Mouse (Mus musculus) hindbrain, embryonic 10.5 days (tissue): ENCODE measurements at regions not wholly inside any gene's neighbourhood (a gene's known extent, or its start where the extent isn't known, plus 50 kb on each side); places are given as distances from the start of the nearest gene placed in this dataset.

Experiments
- DNase-seq: peaks from one replicate; pipeline ENCODE4 v3.0.0-alpha.2; 2017; ENCODE audit warnings: low spot score
- H3K27ac ChIP-seq: fragments of 300-500 bp; sonication (generic); 2 replicates; pipeline ENCODE4 v1.5.1; 2016; ENCODE audit warnings: mild to moderate bottlenecking, moderate library complexity
- H3K27me3 ChIP-seq: fragments of 300-500 bp; sonication (generic); 2 replicates; pipeline ENCODE4 v1.6.1; 2016; ENCODE audit warnings: mild to moderate bottlenecking; ENCODE audit not compliant: poor library complexity, insufficient read depth, severe bottlenecking
- H3K36me3 ChIP-seq: fragments of 300-500 bp; sonication (generic); 2 replicates; pipeline ENCODE4 v1.6.1; 2016; ENCODE audit warnings: mild to moderate bottlenecking, moderate library complexity
- H3K4me1 ChIP-seq: fragments of 300-500 bp; sonication (generic); replicated peaks from 2 replicates; pipeline ENCODE4 v1.6.1; 2016; ENCODE audit warnings: mild to moderate bottlenecking
- H3K4me3 ChIP-seq: fragments of 300-500 bp; sonication (generic); 2 replicates; pipeline ENCODE4 v1.5.1; 2016; ENCODE audit warnings: mild to moderate bottlenecking, moderate library complexity
- H3K9me3 ChIP-seq: fragments of 300-500 bp; sonication (generic); 2 replicates; pipeline ENCODE4 v1.6.1; 2016; ENCODE audit warnings: mild to moderate bottlenecking, moderate library complexity
- WGBS: fragments of 180-500 bp; shearing (Covaris S2); methylation state at CpG from one replicate; pipeline ENCODE4 v1.1.7; 2016; 5-methylcytosine and 5-hydroxymethylcytosine counted together

DNA sequence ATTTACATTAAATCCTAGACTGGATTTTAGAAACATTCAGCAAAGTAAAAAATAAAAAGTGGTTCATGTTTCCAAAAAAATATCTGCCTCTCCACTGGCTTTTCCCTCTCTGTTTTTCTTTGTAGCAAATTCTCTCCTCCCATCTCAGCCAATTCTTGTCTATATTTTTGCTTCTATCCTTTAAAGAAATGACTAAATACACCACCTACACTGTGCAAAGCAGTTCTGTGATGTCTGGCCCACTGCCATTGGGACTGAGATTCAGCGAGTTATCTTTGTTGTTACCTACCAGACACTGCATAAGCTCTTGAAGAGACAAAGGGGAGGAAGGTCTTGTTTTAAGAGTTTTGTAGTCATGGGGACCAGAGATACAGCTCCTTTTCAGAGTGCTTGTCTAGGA lies 835.8 kb upstream of the Klhl29 start:
- no peaks in the 10 kb centered on the region for H3K36me3 ChIP-seq
- H3K4me1 ChIP-seq = no peaks in the 10 kb centered on the region
- no peaks in the 10 kb centered on the region for H3K27me3 ChIP-seq
- DNase-seq = no peak
- WGBS = 57% methylated on average over 1 of the region's 1 CpGs
- no peak overlapping the region for H3K4me3 ChIP-seq
- no peak overlapping the region for H3K27ac ChIP-seq
- H3K9me3 ChIP-seq = no peaks in the 10 kb centered on the region

DNA sequence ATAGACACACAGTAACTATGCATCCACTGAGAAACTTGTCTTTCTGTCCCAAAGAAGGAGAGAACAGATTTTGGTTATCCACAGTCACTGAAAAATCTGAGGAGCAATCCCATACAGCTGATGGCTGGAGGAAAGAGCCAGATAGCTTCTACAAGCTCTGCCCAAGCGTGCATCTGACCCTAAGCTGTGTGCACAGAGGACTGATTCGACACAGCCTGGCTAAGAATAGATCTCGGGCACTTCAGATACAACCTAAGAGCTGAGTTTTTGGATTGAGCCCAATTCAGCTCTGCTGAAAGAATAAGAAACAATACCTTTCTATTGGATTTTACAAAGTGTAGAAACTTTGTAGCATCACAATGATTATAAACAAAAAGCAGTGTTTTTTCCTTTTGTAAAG lies 813.8 kb upstream of the Klhl29 start:
- no peak overlapping the region for H3K4me3 ChIP-seq
- WGBS = 80% methylated on average over 3 of the region's 3 CpGs
- no peaks in the 10 kb centered on the region for H3K27me3 ChIP-seq
- no peaks in the 10 kb centered on the region for H3K36me3 ChIP-seq
- H3K4me1 ChIP-seq = no peaks in the 10 kb centered on the region
- no peaks in the 10 kb centered on the region for H3K9me3 ChIP-seq
- DNase-seq = no peak
- H3K27ac ChIP-seq = no peak overlapping the region

DNA sequence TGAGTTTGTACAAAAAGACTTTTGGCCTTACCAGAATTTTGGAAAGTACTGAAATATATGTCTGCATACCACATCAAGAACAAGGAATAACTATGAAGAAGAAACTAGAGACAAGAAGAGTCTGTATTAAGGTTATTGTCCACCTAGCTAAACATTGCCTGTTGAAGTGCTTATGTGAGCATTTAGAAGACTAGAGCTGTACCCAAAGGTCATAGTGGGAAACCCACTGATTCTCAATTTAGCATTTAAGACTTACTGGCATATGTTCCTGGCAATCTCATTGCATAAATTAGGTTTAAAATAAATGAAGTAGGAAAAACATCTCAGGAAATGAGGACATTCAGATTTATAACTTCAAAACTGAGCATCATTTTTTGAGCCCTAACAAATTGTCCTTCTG lies 793.3 kb upstream of the Klhl29 start:
- DNase-seq = no peak
- Histone ChIP-seq H3K9me3 (no peaks in the 10 kb centered on the region), H3K4me1 (no peaks in the 10 kb centered on the region), H3K4me3 (no peak overlapping the region), H3K27me3 (no peaks in the 10 kb centered on the region), H3K36me3 (no peaks in the 10 kb centered on the region), H3K27ac (no peak overlapping the region)

DNA sequence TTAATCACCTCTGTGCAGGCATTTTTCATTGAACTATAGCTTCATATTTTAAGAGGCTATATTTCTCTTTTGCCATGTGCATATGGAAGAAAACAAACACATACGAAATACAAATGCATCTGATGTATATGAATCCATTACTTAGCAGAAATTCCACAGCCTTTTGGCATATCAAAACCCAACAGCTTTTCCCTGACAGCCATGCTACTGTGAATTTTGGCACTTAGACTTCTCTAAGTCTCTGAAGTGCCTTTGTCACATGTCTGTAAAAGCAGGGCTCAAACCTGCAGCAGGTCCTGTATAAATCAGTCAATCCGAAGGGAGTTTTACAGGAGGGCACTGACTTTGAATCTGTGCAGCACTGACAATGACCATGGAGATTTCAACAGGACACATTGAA lies 778.8 kb upstream of the Klhl29 start:
- Histone ChIP-seq H3K4me1 (no peaks in the 10 kb centered on the region), H3K27me3 (no peaks in the 10 kb centered on the region), H3K36me3 (no peaks in the 10 kb centered on the region), H3K27ac (no peak overlapping the region), H3K4me3 (no peak overlapping the region), H3K9me3 (no peaks in the 10 kb centered on the region)
- no peak for DNase-seq
- 78% methylated on average over 2 of the region's 2 CpGs for WGBS

DNA sequence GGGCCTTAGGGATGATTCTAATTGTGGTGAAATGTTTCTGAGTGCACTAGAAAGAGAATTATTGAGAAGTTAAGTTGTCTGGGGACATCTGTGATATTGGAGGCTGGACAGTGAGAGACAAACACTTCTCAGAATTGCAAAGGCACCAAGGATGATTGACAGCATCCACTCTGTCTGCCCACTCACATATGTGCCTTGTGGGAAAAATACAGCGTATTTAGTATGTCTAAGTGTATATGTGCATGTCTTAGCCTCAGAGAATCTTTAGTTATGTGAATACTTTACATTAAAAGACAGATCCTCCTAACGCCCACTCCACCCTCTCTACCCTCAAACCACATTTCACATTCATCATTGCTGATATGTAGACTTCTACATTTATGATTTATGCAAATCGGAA lies 776.0 kb upstream of the Klhl29 start:
- DNase-seq = no peak
- Histone ChIP-seq H3K9me3 (no peaks in the 10 kb centered on the region), H3K4me3 (no peak overlapping the region), H3K27me3 (no peaks in the 10 kb centered on the region), H3K27ac (no peak overlapping the region), H3K36me3 (no peaks in the 10 kb centered on the region), H3K4me1 (no peaks in the 10 kb centered on the region)
- WGBS = 87% methylated on average over 3 of the region's 3 CpGs

DNA sequence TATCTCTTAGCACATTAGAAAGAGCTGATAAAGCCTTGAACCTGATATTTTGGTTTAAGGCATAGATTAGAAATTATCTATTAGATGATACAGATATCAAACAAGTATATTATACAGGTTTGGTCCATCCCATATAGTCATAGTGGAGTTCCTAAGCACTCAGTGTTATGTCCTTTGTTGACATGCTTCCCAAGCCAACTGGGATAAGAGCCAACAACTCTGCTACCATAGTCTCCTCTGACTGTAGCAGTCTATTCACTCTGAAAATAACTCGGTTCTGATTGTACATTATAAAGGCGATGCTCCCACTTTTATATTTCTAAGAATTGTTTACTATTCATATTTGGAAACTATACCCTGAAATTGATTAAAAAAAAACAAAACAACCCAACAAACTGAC lies 757.0 kb upstream of the Klhl29 start:
- Histone ChIP-seq H3K27me3 (no peaks in the 10 kb centered on the region), H3K4me3 (no peak overlapping the region), H3K36me3 (no peaks in the 10 kb centered on the region), H3K4me1 (no peaks in the 10 kb centered on the region), H3K27ac (no peak overlapping the region), H3K9me3 (no peaks in the 10 kb centered on the region)
- no peak for DNase-seq
- 87% methylated on average over 2 of the region's 2 CpGs for WGBS

DNA sequence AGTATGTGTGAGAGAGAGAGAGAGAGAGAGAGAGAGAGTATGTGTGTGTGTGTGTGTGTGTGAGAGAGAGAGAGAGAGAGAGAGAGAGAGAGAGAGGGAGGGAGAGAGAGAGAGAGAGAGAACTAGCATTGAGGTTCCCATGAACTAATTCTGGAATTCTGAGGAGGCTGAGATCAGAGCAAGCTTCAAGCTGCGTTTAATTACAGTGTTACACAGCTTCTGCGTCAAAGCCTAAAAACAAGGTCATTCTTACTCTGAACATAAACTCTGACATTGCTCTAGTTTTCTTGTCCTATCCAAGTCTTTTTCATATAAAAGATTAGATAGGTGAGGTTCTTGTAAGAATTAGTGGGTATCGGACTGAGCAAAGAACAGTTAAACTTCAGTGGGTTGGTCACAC lies 744.1 kb upstream of the Klhl29 start:
- no peak for DNase-seq
- H3K27ac ChIP-seq = no peak overlapping the region
- H3K36me3 ChIP-seq = no peaks in the 10 kb centered on the region
- no peaks in the 10 kb centered on the region for H3K27me3 ChIP-seq
- no peaks in the 10 kb centered on the region for H3K9me3 ChIP-seq
- 90% methylated on average over 3 of the region's 3 CpGs for WGBS
- H3K4me3 ChIP-seq = no peak overlapping the region
- H3K4me1 ChIP-seq = no peaks in the 10 kb centered on the region

DNA sequence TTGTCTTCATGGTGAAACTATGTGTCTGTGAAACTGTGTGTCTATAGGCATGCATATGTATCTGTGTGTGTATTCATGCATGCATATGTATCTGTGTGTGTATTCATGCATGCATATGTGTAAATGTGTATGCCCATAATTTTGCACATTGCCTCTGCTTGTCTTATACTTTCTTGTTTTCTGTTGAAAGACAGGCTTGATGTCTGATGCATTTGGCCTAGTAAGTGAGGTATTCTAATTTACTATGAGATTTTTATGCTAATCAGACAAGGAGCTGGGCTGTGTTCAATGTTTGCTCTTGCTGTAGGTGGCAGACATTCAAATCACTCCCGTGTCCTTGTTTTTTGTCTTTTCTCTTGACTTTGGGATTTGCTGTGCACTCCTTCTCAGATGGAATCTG lies 739.8 kb upstream of the Klhl29 start:
- 96% methylated on average over 1 of the region's 1 CpGs for WGBS
- no peak for DNase-seq
- H3K9me3 ChIP-seq = no peaks in the 10 kb centered on the region
- H3K4me1 ChIP-seq = no peaks in the 10 kb centered on the region
- H3K27ac ChIP-seq = no peak overlapping the region
- H3K27me3 ChIP-seq = no peaks in the 10 kb centered on the region
- H3K36me3 ChIP-seq = no peaks in the 10 kb centered on the region
- H3K4me3 ChIP-seq = no peak overlapping the region

DNA sequence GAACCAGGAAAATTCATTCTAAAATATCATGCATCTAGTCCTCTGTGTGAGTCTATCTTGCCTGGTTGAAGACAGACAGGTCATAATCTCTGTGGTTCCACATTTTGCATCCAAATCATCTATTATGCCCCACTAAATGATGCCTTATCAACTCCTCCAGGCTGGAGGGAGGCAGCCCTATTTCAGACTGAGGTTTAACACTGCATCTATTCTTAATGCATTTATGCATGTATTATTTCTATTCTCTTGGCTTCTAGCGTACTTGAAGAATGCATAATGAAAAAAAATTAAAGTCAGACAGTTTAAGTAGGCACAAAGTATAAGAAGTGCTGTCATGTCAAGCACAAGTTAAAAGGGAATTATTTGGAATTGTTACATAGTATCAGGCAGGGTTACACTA lies 721.8 kb upstream of the Klhl29 start:
- no peak for DNase-seq
- Histone ChIP-seq H3K27ac (no peak overlapping the region), H3K4me1 (no peaks in the 10 kb centered on the region), H3K27me3 (no peaks in the 10 kb centered on the region), H3K9me3 (no peaks in the 10 kb centered on the region), H3K36me3 (no peaks in the 10 kb centered on the region), H3K4me3 (no peak overlapping the region)
- 81% methylated on average over 1 of the region's 1 CpGs for WGBS

DNA sequence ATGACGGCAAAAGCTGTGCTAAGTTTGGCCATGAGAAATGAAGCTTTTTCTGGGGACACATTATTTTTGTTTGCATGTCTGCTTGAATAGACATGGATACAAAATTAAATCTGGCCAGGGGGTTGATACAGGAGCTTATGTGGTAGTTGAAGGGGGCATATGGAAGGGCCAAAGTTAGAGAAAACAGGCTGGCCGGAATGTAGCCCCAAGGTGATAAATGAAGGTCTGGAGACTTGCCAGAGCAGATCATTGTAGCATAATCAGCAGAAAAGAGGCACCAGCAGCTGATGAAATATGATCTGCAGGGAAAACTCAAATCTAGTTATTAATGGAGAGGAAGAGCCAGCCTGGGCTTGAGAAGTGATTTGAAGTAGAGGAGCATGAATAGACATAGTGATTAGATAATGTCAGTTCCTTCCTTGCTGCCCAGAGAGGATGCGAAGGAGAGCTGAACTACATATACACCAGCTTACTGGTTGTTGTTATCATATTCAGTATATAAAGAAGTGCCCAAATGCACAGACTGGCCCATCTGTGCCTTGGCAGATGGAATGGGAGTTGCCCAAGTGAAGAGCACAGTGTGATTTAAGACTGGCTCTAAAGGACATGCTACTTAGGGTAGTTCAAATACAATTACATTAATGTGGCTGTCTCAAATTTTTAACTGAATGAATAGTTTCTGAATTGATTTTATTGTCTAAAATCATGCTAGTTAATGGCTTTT lies 712.3 kb upstream of the Klhl29 start:
- H3K9me3 ChIP-seq = no peaks in the 10 kb centered on the region
- H3K27me3 ChIP-seq = no peaks in the 10 kb centered on the region
- no peak overlapping the region for H3K4me3 ChIP-seq
- no peaks in the 10 kb centered on the region for H3K36me3 ChIP-seq
- H3K4me1 ChIP-seq = peaks cover 9% of the 10 kb centered on the region; the same call in 1 of the 2 replicates
- peak; percentile 2 for DNase-seq
- no peak overlapping the region for H3K27ac ChIP-seq
- WGBS = 71% methylated on average over 3 of the region's 3 CpGs

DNA sequence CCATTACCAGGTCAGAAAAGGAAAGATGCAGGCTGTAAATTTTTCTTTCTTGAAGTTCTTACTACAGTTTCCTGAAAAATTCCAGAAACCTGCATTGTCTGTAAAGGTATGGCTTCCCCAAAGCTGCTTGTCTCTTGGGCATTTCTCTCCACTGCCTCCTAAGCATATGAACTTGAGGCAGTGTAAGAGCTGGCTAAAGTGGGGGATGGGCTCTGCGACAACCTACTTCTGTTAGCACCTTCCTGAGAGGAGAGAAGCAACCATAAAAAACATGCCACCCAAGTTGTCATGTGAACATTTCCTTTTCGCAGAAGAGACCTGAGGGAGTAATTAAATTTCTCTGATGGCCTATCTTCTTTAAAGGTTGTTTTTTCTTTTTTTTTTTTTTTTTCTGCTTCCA lies 711.6 kb upstream of the Klhl29 start:
- no peak overlapping the region for H3K27ac ChIP-seq
- H3K9me3 ChIP-seq = no peaks in the 10 kb centered on the region
- 58% methylated on average over 2 of the region's 2 CpGs for WGBS
- no peaks in the 10 kb centered on the region for H3K36me3 ChIP-seq
- H3K4me1 ChIP-seq = peaks cover 9% of the 10 kb centered on the region; the same call in 1 of the 2 replicates
- no peak for DNase-seq
- H3K4me3 ChIP-seq = no peak overlapping the region
- H3K27me3 ChIP-seq = no peaks in the 10 kb centered on the region

DNA sequence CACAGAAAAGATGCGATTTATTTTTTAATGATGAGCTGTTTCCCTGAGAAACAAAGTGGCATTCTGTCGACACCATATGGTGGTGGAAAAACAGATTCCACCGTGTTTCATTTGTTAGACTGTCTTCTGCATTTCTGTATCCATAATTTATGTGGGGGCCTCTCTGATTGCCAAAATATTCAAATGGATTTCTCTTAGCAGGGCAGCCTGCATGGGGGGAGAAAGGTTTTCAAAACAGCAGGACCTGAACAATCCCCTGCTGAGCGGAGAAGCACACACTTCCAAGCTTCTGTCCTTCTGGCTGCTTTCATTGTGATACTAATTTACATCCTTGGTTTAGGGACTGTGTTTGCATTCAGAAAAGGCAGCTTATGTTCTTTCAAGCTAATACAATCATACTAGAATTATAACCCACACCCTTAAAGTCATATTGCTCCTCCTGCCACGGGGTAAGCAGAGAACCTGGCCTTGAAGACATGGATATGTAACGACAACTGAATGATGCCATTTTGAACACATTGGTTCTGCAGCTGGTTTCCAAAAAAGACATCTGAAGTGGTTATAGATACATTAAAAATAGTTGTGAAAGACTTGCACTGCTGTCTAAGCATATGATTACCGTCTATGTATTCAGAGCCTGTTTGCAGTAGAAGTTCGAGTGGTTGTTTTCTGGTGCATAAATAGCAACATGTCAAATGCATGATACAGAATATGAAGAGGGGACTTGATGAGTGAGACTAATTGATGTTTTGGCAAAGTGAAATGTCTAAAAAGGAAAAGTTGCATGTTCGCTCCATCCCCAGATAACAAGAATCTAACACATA lies 671.6 kb upstream of the Klhl29 start:
- Histone ChIP-seq H3K27me3 (no peaks in the 10 kb centered on the region), H3K9me3 (no peaks in the 10 kb centered on the region), H3K27ac (no peak overlapping the region), H3K36me3 (no peaks in the 10 kb centered on the region), H3K4me1 (peaks cover 7% of the 10 kb centered on the region; the same call in 1 of the 2 replicates), H3K4me3 (no peak overlapping the region)
- WGBS = 54% methylated on average over 9 of the region's 9 CpGs
- DNase-seq = peak; percentile 2

DNA sequence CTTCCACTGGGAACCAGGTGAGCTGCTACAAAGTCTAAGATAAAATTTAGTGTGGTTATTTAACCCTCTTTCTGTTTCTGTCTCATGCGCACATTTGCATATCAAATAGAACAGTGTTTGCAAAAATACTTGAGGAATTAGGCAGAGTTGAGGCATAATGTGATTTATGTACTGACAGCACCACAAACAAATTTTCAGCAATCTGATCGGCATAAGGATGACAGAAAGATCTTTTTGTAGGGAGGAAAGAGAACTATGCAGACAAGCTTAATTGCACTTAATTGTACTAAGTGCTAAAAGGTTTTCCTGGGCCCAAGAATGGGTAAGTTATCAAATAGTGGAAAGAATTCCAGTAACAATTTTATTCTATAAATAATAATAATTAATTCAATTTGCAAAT lies 670.6 kb upstream of the Klhl29 start:
- H3K9me3 ChIP-seq = no peaks in the 10 kb centered on the region
- H3K27me3 ChIP-seq = no peaks in the 10 kb centered on the region
- WGBS = 91% methylated on average over 2 of the region's 2 CpGs
- H3K36me3 ChIP-seq = no peaks in the 10 kb centered on the region
- no peak overlapping the region for H3K4me3 ChIP-seq
- no peak for DNase-seq
- peaks cover 7% of the 10 kb centered on the region; the same call in 1 of the 2 replicates for H3K4me1 ChIP-seq
- no peak overlapping the region for H3K27ac ChIP-seq
